Mouse (Mus musculus) intestine, embryonic 14.5 days (tissue): ENCODE measurements around the gene Prdm12. TPM values are rescaled to one million over a fixed set of nuclear protein-coding genes. Genes with fewer than 3 reads are reported as not detected.

Experiments
- ATAC-seq: fragments of 200-750 bp; cut with Nextera tagmentation; replicated peaks from 2 replicates; pipeline ENCODE4 v1.8.0; 2017; ENCODE audit warnings: low read depth, moderate number of reproducible peaks, moderate TSS enrichment, moderate library complexity; ENCODE audit not compliant: low FRiP score, low TSS enrichment
- DNase-seq: peaks from one replicate; pipeline ENCODE4 v3.0.0-alpha.2; 2018; ENCODE audit warnings: low spot score
- H3K27ac ChIP-seq: fragments of 300-500 bp; sonication (generic); 2 replicates; pipeline ENCODE4 v1.5.1; 2014; ENCODE audit warnings: low read depth, mild to moderate bottlenecking, control low read depth
- H3K27me3 ChIP-seq: fragments of 300-500 bp; sonication (generic); replicated peaks from 2 replicates; pipeline ENCODE4 v1.6.1; 2014; ENCODE audit warnings: low read length, control low read depth; ENCODE audit not compliant: control insufficient read depth, insufficient read depth
- H3K36me3 ChIP-seq: fragments of 300-500 bp; sonication (generic); 2 replicates; pipeline ENCODE4 v1.6.1; 2014; ENCODE audit warnings: low read length, control low read depth; ENCODE audit not compliant: control insufficient read depth, insufficient read depth
- H3K4me1 ChIP-seq: fragments of 300-500 bp; sonication (generic); replicated peaks from 2 replicates; pipeline ENCODE4 v1.6.1; 2014; ENCODE audit warnings: low read length, control low read depth, mixed read lengths; ENCODE audit not compliant: control insufficient read depth, insufficient read depth
- H3K4me2 ChIP-seq: fragments of 300-500 bp; sonication (generic); 2 replicates; pipeline ENCODE4 v1.6.1; 2014; ENCODE audit warnings: low read length
- H3K4me3 ChIP-seq: fragments of 300-500 bp; sonication (generic); 2 replicates; pipeline ENCODE4 v1.5.1; 2014; ENCODE audit warnings: low read depth, low read length, control low read depth, mixed read lengths
- H3K9ac ChIP-seq: fragments of 300-500 bp; sonication (generic); 2 replicates; pipeline ENCODE4 v1.6.1; 2014; ENCODE audit warnings: mild to moderate bottlenecking, low read length
- H3K9me3 ChIP-seq: fragments of 300-500 bp; sonication (generic); 2 replicates; pipeline ENCODE4 v1.6.1; 2016; ENCODE audit warnings: low read length, control low read depth; ENCODE audit not compliant: control insufficient read depth
- WGBS: fragments of 180-500 bp; shearing (Covaris S2); extraction: QIAGEN DNeasy Blood & Tissue Kit; methylation state at CpG from one replicate; pipeline ENCODE4 v1.1.7; 2014; 5-methylcytosine and 5-hydroxymethylcytosine counted together
- polyA plus RNA-seq: library from polyadenylated mRNA; unstranded; fragments of >200 nt; fragmentation: Nextera tagmentation; extraction: Ambion mirVana; gene quantifications from 2 replicates; pipeline ENCODE4 v1.2.1, GENCODE M21; 2014

Prdm12 gene
- polyA plus RNA-seq = not detected in 2 replicates

- Histone ChIP-seq H3K36me3 (no peaks in the 10 kb centered on the region), H3K4me2 (no peak within 1 kb of the TSS), H3K27me3 (peaks cover 100% of the 10 kb centered on the region), H3K4me1 (peaks cover 15% of the 10 kb centered on the region), H3K9ac (no peak within 1 kb of the TSS), H3K4me3 (no peak within 1 kb of the TSS), H3K9me3 (no peaks in the 10 kb centered on the region), H3K27ac (no peak within 1 kb of the TSS)
- no peak for DNase-seq
- no peak for ATAC-seq
- WGBS = 1% methylated on average over 41 of the region's 41 CpGs
These were observed at the start of gene Prdm12 for GRCm38 (mm10) chr2:31639901-31640608. TSS of gene Prdm12 (plus strand) at chr2:31640037.

GRCm38 (mm10) chr2:31591799-31592484 lies 47.9 kb upstream of the Prdm12 start:
- 82% methylated on average over 9 of the region's 9 CpGs for WGBS
- Histone ChIP-seq H3K9ac (no peak overlapping the region), H3K36me3 (peaks cover 58% of the 10 kb centered on the region), H3K4me2 (no peak overlapping the region), H3K4me3 (no peak overlapping the region), H3K27ac (no peak overlapping the region), H3K9me3 (no peaks in the 10 kb centered on the region), H3K4me1 (no peaks in the 10 kb centered on the region), H3K27me3 (no peaks in the 10 kb centered on the region)
- no peak for ATAC-seq
- DNase-seq = no peak

- DNase-seq (no peak), ATAC-seq (no peak)
- no peaks in the 10 kb centered on the region for H3K4me1 ChIP-seq
- peaks cover 94% of the 10 kb centered on the region for H3K36me3 ChIP-seq
- no peaks in the 10 kb centered on the region for H3K27me3 ChIP-seq
- H3K4me2 ChIP-seq = no peak overlapping the region
- WGBS = 74% methylated on average over 1 of the region's 1 CpGs
- H3K27ac ChIP-seq = no peak overlapping the region
- H3K9me3 ChIP-seq = no peaks in the 10 kb centered on the region
- H3K4me3 ChIP-seq = no peak overlapping the region
- H3K9ac ChIP-seq = no peak overlapping the region
These were observed 32.3 kb upstream of the Prdm12 start for GRCm38 (mm10) chr2:31607555-31607954.

GRCm38 (mm10) chr2:31609859-31610261 lies 30.0 kb upstream of the Prdm12 start:
- H3K4me3 ChIP-seq = no peak overlapping the region
- H3K4me1 ChIP-seq = no peaks in the 10 kb centered on the region
- DNase-seq (no peak), ATAC-seq (no peak)
- peaks cover 99% of the 10 kb centered on the region for H3K36me3 ChIP-seq
- no peak overlapping the region for H3K4me2 ChIP-seq
- 19% methylated on average over 7 of the region's 7 CpGs for WGBS
- H3K9ac ChIP-seq = no peak overlapping the region
- no peaks in the 10 kb centered on the region for H3K27me3 ChIP-seq
- H3K27ac ChIP-seq = no peak overlapping the region
- no peaks in the 10 kb centered on the region for H3K9me3 ChIP-seq

- no peak overlapping the region for H3K9ac ChIP-seq
- ATAC-seq = no peak
- no peak for DNase-seq
These were observed 28.9 kb upstream of the Prdm12 start for GRCm38 (mm10) chr2:31610922-31611321.

GRCm38 (mm10) chr2:31611400-31611799 lies 28.4 kb upstream of the Prdm12 start:
- ATAC-seq (no peak), DNase-seq (no peak)
- Histone ChIP-seq H3K4me2 (no peak overlapping the region), H3K9me3 (no peaks in the 10 kb centered on the region), H3K27me3 (no peaks in the 10 kb centered on the region), H3K4me3 (no peak overlapping the region), H3K27ac (no peak overlapping the region), H3K9ac (no peak overlapping the region), H3K4me1 (no peaks in the 10 kb centered on the region), H3K36me3 (peaks cover 99% of the 10 kb centered on the region)
- WGBS = 70% methylated on average over 8 of the region's 8 CpGs

More at GRCm38 (mm10) chr2:31610922-31611321, 28.9 kb upstream of the Prdm12 start:
- H3K4me2 ChIP-seq = no peak overlapping the region
- H3K4me3 ChIP-seq = no peak overlapping the region
- H3K27me3 ChIP-seq = no peaks in the 10 kb centered on the region
- no peaks in the 10 kb centered on the region for H3K4me1 ChIP-seq
- peaks cover 99% of the 10 kb centered on the region for H3K36me3 ChIP-seq
- no peaks in the 10 kb centered on the region for H3K9me3 ChIP-seq
- 75% methylated on average over 4 of the region's 4 CpGs for WGBS
- H3K27ac ChIP-seq = no peak overlapping the region

- ATAC-seq = no peak
- no peaks in the 10 kb centered on the region for H3K4me1 ChIP-seq
- 65% methylated on average over 6 of the region's 6 CpGs for WGBS
- H3K9me3 ChIP-seq = no peaks in the 10 kb centered on the region
- no peak overlapping the region for H3K27ac ChIP-seq
- H3K36me3 ChIP-seq = peaks cover 93% of the 10 kb centered on the region
- no peak for DNase-seq
- no peak overlapping the region for H3K4me3 ChIP-seq
- H3K4me2 ChIP-seq = no peak overlapping the region
- no peak overlapping the region for H3K9ac ChIP-seq
- H3K27me3 ChIP-seq = no peaks in the 10 kb centered on the region
These were observed 27.2 kb upstream of the Prdm12 start for GRCm38 (mm10) chr2:31612627-31613026.

- ATAC-seq (no peak), DNase-seq (no peak)
- no peak overlapping the region for H3K4me2 ChIP-seq
- peaks cover 87% of the 10 kb centered on the region for H3K36me3 ChIP-seq
- H3K4me3 ChIP-seq = no peak overlapping the region
- H3K9ac ChIP-seq = no peak overlapping the region
- H3K4me1 ChIP-seq = no peaks in the 10 kb centered on the region
- 82% methylated on average over 7 of the region's 7 CpGs for WGBS
- no peaks in the 10 kb centered on the region for H3K9me3 ChIP-seq
- no peaks in the 10 kb centered on the region for H3K27me3 ChIP-seq
- H3K27ac ChIP-seq = no peak overlapping the region
These were observed 26.1 kb upstream of the Prdm12 start for GRCm38 (mm10) chr2:31613781-31614180.
